Mouse (Mus musculus) myocyte (in vitro differentiated cells): Measurements from ENCODE around the gene Pcgf6.

Experiments used
- E2F4 ChIP-seq: IDR thresholded peaks from one replicate; pipeline ENCODE4 v1.6.1; 2011; ENCODE audit warnings: mild to moderate bottlenecking, control low read depth, moderate library complexity; ENCODE audit not compliant: insufficient read depth
- MAX ChIP-seq: IDR thresholded peaks from one replicate; pipeline ENCODE4 v1.6.1; 2011; ENCODE audit warnings: low read depth, mild to moderate bottlenecking, control low read depth
- MYOG ChIP-seq, 3 experiments: IDR thresholded peaks; one replicate each; pipeline ENCODE4 v1.6.1; 2011; ENCODE audit warnings: control low read depth in 2 of 3, low read depth in 2 of 3, mild to moderate bottlenecking in 2 of 3; ENCODE audit not compliant: insufficient read length in 2 of 3, control insufficient read depth in 1 of 3, insufficient read depth in 1 of 3
- POLR2A ChIP-seq: IDR thresholded peaks from one replicate; pipeline ENCODE4 v1.6.1; 2011; ENCODE audit warnings: low read depth, mild to moderate bottlenecking, control low read depth, moderate library complexity; ENCODE audit not compliant: insufficient read length
- POLR2AphosphoS2 ChIP-seq: IDR thresholded peaks from one replicate; pipeline ENCODE4 v1.6.1; 2011; ENCODE audit warnings: low read depth, control low read depth; ENCODE audit not compliant: insufficient read length
- REST ChIP-seq: IDR thresholded peaks from one replicate; pipeline ENCODE4 v1.6.1; 2011; ENCODE audit warnings: mild to moderate bottlenecking, control low read depth, moderate library complexity; ENCODE audit not compliant: insufficient read depth, insufficient read length

DNA sequence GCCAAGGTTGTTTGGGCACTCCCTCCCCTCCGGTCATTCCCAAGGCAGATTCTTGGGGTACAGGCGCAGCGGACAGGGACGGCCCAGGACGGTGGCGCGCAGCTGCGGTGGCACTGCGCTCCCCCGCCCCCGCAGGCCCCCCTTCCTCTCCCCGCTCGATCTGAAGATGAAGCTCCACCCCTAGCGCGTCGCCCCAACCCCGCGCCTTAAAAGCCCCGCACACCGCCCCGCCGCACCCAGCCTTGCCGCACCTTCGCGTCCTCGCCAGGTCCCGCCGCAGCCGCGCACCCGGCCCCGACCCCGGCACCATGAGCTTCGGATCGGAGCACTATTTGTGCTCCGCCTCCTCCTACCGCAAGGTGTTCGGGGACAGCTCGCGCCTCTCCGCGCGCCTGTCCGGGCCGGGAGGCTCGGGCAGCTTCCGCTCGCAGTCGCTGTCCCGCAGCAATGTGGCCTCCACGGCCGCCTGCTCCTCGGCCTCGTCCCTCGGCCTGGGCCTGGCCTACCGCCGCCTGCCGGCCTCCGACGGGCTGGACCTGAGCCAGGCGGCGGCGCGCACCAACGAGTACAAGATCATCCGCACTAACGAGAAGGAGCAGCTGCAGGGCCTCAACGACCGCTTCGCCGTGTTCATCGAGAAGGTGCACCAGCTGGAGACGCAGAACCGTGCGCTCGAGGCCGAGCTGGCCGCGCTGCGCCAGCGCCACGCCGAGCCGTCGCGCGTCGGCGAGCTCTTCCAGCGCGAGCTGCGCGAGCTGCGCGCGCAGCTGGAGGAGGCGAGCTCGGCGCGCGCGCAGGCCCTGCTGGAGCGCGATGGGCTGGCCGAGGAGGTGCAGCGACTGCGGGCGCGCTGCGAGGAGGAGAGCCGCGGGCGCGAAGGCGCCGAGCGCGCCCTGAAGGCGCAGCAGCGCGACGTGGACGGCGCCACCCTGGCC, 36.0 kb downstream of the Pcgf6 start, which contains the start of the genes Ina and Nt5c2:
- TF ChIP-seq POLR2AphosphoS2, result no peak
- TF ChIP-seq POLR2A, result no peak
- no peak for TF ChIP-seq MYOG (IDR thresholded peaks at IDR 0.05; ENCODE audit: control insufficient read depth in 1 of 3, insufficient read depth in 1 of 3, insufficient read length in 2 of 3, low read depth in 2 of 3)
- no peak for TF ChIP-seq MAX
- no peak for TF ChIP-seq REST
- TF ChIP-seq E2F4, result no peak
